Mouse (Mus musculus) intestine, postnatal 0 days (tissue): ENCODE data around the gene Mrps17. TPM values are rescaled to one million over a fixed set of nuclear protein-coding genes. Genes with fewer than 3 reads are reported as not detected.

Experiments used
- ATAC-seq: fragments of 200-750 bp; cut with Nextera tagmentation; 2 replicates; pipeline ENCODE4 v1.8.0; 2017; ENCODE audit warnings: mild to moderate bottlenecking, moderate TSS enrichment, moderate library complexity
- H3K27ac ChIP-seq: fragments of 300-500 bp; sonication (generic); 2 replicates; pipeline ENCODE4 v1.5.1; 2014; ENCODE audit warnings: mild to moderate bottlenecking, low read depth, low read length, moderate library complexity
- H3K27me3 ChIP-seq: fragments of 300-500 bp; sonication (generic); replicated peaks from 2 replicates; pipeline ENCODE4 v1.6.1; 2014; ENCODE audit warnings: low read length, mixed read lengths; ENCODE audit not compliant: control insufficient read depth, insufficient read depth
- H3K36me3 ChIP-seq: fragments of 300-500 bp; sonication (generic); 2 replicates; pipeline ENCODE4 v1.6.1; 2014; ENCODE audit warnings: mild to moderate bottlenecking, moderate library complexity; ENCODE audit not compliant: control insufficient read depth, insufficient read depth
- H3K4me1 ChIP-seq: fragments of 300-500 bp; sonication (generic); replicated peaks from 2 replicates; pipeline ENCODE4 v1.6.1; 2014; ENCODE audit warnings: antibody characterized with exemption, low read length, mixed read lengths; ENCODE audit not compliant: control insufficient read depth, insufficient read depth
- H3K4me2 ChIP-seq: fragments of 300-500 bp; sonication (generic); replicated peaks from 2 replicates; pipeline ENCODE4 v1.6.1; 2014; ENCODE audit warnings: low read depth, mild to moderate bottlenecking, moderate library complexity
- H3K4me3 ChIP-seq: fragments of 300-500 bp; sonication (generic); 2 replicates; pipeline ENCODE4 v1.5.1; 2014; ENCODE audit warnings: low read depth, low read length
- H3K9ac ChIP-seq: fragments of 300-500 bp; sonication (generic); 2 replicates; pipeline ENCODE4 v1.6.1; 2014; ENCODE audit warnings: mild to moderate bottlenecking, low read depth, low read length
- H3K9me3 ChIP-seq: fragments of 300-500 bp; sonication (generic); 2 replicates; pipeline ENCODE4 v1.6.1; 2016; ENCODE audit warnings: mixed run types; ENCODE audit not compliant: control insufficient read depth
- CTCF ChIP-seq: sonication (generic); IDR thresholded peaks from 2 replicates; pipeline ENCODE4 v1.5.1; 2016; ENCODE audit warnings: low read depth, mild to moderate bottlenecking, control low read depth, antibody characterized with exemption, moderate library complexity
- WGBS: fragments of 180-500 bp; shearing (Covaris S2); extraction: QIAGEN DNeasy Blood & Tissue Kit; methylation state at CpG from one replicate; pipeline ENCODE4 v1.1.7; 2014; 5-methylcytosine and 5-hydroxymethylcytosine counted together
- polyA plus RNA-seq: library from polyadenylated mRNA; unstranded; fragments of >200 nt; fragmentation: Nextera tagmentation; extraction: Ambion mirVana; gene quantifications from 2 replicates; pipeline ENCODE4 v1.2.1, GENCODE M21; 2015

The Mrps17 gene
- polyA plus RNA-seq, 1 experiment from 2014 or later = 115 TPM

DNA sequence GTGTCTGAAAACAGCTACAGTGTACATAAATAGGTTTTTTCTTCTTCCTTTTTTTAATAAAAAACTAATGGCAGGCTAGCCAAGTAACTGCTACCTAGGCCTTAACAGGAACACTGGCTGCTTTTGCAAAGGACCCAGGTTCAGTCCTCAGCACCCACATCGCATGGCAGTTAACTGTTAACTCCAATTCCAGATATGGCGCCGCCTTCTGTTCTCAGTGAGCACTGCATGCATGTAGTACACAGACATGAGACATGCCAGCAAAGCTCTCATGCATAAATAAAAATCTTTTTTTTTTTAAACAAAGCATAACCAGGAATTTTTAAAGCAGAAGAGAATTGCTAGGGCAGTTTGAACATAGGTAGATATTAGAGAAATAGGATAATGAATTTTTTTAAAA lies 4.9 kb downstream of the Mrps17 start:
- Histone ChIP-seq H3K4me3 (no peak overlapping the region), H3K36me3 (peaks cover 27% of the 10 kb centered on the region; the same call in 1 of the 2 replicates), H3K27me3 (no peaks in the 10 kb centered on the region), H3K4me1 (peaks cover 12% of the 10 kb centered on the region; the same call in 1 of the 2 replicates), H3K9me3 (no peaks in the 10 kb centered on the region), H3K9ac (no peak overlapping the region), H3K4me2 (no peak overlapping the region), H3K27ac (no peak overlapping the region)
- no peak for ATAC-seq
- peak; percentile 37 for TF ChIP-seq CTCF
- WGBS = 87% methylated on average over 3 of the region's 3 CpGs

DNA sequence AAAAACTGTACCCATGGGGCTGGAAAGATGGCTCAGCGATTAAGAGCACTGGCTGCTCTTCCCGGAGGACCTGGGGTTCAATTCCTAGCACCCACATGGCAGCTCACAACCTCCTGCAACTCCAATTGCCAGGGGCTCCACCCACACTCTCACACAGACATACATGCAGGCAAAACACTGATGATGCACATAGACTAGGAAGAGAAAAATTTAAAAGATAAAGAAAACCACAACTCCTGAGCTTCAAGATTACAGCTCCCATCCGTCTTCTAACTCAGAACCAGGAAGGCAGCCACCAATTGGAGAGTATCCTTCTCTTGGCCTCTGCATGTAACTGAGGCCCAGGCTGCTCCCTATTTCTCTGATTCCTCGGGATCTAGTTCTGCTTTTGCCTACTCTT lies 9.0 kb downstream of the Mrps17 start:
- no peaks in the 10 kb centered on the region for H3K9me3 ChIP-seq
- 0 out of 2 replicates have a peak, but pooled peaks cover 11% of the 10 kb centered on the region for H3K4me1 ChIP-seq
- H3K9ac ChIP-seq = peak overlapping the region; percentile 95; the same call in 1 of the 2 replicates
- no peaks in the 10 kb centered on the region for H3K27me3 ChIP-seq
- 0 out of 2 replicates have a peak, but pooled peaks cover 8% of the 10 kb centered on the region for H3K36me3 ChIP-seq
- peak overlapping the region; percentile 99 for H3K27ac ChIP-seq
- TF ChIP-seq CTCF = no peak
- peak overlapping the region; percentile 66 for H3K4me3 ChIP-seq
- H3K4me2 ChIP-seq = peak overlapping the region; percentile 65
- no peak for ATAC-seq
- WGBS = 38% methylated on average over 4 of the region's 4 CpGs

DNA sequence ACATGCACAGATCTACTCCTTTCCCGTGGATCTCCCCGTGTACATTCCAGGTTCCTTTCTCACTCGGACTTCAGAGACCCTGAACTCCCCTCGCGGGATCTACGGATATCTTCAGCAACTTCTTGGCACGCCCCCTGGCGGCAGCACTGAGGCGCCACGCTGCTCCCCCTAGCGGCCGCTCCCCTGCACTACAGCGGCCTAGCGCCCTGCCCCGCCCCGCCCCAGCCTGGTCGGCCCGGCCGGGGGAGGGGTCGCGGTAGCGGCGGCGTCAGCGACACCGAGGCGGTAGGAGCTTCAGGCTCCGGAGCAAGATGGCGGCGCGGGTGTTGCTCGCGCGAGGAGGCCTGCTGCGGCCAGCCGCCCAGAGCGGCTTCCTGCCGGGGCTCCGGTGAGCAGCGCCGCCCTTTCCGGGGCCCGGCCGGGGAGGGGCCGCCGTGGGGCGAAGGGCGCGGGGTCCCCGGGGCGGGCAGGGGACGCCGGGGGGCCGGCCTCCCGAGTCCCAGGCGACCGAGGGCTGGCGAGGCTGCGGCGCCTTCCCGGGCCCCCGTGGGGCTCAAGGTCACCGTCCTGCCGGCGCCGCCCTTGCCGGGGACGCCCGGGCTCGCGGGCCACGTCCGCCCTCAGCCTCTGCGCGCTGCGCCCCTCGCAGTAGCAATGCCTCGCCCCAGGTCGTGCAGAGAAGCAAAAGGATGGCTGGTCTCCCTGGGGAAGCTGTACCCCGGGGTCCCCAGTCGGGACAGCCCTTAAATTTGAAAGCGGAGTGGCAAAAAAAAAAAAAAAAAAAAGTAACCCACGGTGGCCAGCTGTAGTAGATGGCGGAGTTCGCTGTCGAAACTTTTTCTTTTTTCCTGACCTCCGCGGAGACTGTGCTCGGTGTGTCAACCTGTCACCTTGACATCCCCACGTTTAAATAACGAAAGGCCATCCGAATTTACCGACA lies 9.8 kb downstream of the Mrps17 start, which contains the start of gene Nipsnap2:
Nipsnap2 (plus strand) TSS at position 230 of the 940 bp plus-strand sequence.
- Histone ChIP-seq H3K4me1 (peaks cover 14% of the 10 kb centered on the region; the same call in 1 of the 2 replicates), H3K4me2 (peak within 1 kb of the TSS; percentile 65), H3K9ac (peak within 1 kb of the TSS; percentile 95), H3K4me3 (peak within 1 kb of the TSS; percentile 66), H3K27me3 (no peaks in the 10 kb centered on the region), H3K9me3 (no peaks in the 10 kb centered on the region), H3K36me3 (no peaks in the 10 kb centered on the region), H3K27ac (peak within 1 kb of the TSS; percentile 99)
- ATAC-seq = peak; percentile 94
- 1% methylated on average over 74 of the region's 93 CpGs for WGBS
- TF ChIP-seq CTCF = peak; percentile 100

DNA sequence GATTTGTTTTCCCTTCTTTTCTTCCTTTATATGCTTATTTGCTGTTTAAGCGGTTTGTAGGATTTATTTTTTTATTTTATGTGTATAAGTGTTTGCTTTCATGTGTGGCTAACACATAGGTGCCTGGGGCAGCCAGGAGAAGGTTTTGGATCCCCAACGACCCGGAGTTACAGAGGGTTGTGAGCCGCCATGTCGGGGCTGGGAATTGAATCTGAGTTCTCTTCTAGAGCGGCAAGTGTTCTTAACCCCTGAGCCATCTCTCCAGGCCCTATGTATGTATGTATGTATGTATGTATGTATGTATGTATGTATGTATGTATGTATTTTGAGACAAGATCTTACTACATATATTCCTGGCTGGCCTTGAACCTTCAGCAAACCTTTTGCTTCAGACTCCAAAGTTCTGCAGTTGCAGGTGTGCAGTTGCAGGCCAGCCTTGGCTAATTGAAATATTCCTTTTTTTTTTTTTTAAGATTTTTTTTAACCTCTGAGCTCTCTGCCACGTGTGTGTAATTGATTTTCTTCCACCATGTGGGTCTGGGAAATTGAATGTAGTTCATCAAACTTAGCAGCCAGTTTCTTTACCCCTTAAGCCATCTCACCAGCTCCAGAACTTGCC lies 10.6 kb downstream of the Mrps17 start:
- H3K4me3 ChIP-seq = peak overlapping the region; percentile 66
- 10% methylated on average over 7 of the region's 7 CpGs for WGBS
- no peak for ATAC-seq

DNA sequence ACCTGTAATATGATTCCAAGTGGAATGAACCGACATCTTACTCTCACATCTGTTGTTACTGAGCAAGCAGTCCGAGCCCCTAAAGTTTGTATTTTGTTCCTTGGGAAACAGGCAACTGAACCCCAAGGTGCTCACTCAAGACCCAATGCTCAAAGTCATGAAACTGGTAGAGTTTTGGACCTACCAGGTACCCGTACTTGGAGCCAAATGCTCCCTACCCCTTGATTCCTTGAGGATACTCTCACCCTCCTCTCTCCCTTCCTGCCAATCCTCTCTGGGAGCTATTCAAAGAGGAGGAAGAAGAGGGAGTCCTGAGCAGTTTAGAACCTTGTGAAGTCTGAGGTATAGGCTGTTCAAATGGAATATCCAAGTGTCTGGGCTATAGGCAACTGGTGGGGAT lies 11.5 kb downstream of the Mrps17 start:
- no peak for ATAC-seq
- no peak overlapping the region for H3K4me3 ChIP-seq
- H3K36me3 ChIP-seq = no peaks in the 10 kb centered on the region
- TF ChIP-seq CTCF = no peak
- no peak overlapping the region for H3K27ac ChIP-seq
- no peaks in the 10 kb centered on the region for H3K27me3 ChIP-seq
- no peak overlapping the region for H3K9ac ChIP-seq
- 86% methylated on average over 3 of the region's 3 CpGs for WGBS
- no peaks in the 10 kb centered on the region for H3K9me3 ChIP-seq
- H3K4me1 ChIP-seq = peaks cover 23% of the 10 kb centered on the region
- H3K4me2 ChIP-seq = no peak overlapping the region

More for the DNA sequence above, 10.6 kb downstream of the Mrps17 start:
- TF ChIP-seq CTCF = no peak
- Histone ChIP-seq H3K27me3 (no peaks in the 10 kb centered on the region), H3K36me3 (no peaks in the 10 kb centered on the region), H3K9me3 (no peaks in the 10 kb centered on the region), H3K9ac (peak overlapping the region; percentile 95), H3K4me2 (peak overlapping the region; percentile 65), H3K27ac (peak overlapping the region; percentile 99), H3K4me1 (peaks cover 19% of the 10 kb centered on the region)

DNA sequence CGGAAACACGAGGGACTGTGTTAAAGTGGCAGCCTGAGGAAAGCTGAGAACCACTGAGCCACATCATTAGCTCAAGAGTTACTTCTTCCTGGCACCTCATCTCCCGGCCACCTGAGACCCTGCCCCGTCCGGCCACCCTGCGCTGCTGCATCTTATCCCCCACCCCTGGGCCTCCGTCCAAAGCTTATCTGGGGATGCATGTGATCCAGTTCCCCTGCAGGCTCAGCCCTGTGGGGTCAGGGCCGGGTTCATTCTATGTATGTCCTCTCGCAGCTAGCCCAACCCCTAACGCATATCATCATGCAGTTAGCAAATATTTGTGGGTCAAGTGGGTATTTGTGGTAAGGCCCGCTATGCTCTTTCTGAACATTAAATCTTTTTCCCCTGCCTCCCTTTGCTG lies 14.0 kb downstream of the Mrps17 start:
- H3K4me3 ChIP-seq = no peak overlapping the region
- H3K9me3 ChIP-seq = no peaks in the 10 kb centered on the region
- H3K4me1 ChIP-seq = peaks cover 19% of the 10 kb centered on the region
- WGBS = 24% methylated on average over 11 of the region's 11 CpGs
- TF ChIP-seq CTCF = no peak
- no peaks in the 10 kb centered on the region for H3K36me3 ChIP-seq
- ATAC-seq = no peak
- H3K27ac ChIP-seq = peak overlapping the region; percentile 50
- 0 out of 2 replicates have a peak overlapping the region, but pooled peaks have one; percentile 31 for H3K9ac ChIP-seq
- H3K4me2 ChIP-seq = peak overlapping the region; percentile 37; the same call in 1 of the 2 replicates
- no peaks in the 10 kb centered on the region for H3K27me3 ChIP-seq
